In the genomic region with DNA sequence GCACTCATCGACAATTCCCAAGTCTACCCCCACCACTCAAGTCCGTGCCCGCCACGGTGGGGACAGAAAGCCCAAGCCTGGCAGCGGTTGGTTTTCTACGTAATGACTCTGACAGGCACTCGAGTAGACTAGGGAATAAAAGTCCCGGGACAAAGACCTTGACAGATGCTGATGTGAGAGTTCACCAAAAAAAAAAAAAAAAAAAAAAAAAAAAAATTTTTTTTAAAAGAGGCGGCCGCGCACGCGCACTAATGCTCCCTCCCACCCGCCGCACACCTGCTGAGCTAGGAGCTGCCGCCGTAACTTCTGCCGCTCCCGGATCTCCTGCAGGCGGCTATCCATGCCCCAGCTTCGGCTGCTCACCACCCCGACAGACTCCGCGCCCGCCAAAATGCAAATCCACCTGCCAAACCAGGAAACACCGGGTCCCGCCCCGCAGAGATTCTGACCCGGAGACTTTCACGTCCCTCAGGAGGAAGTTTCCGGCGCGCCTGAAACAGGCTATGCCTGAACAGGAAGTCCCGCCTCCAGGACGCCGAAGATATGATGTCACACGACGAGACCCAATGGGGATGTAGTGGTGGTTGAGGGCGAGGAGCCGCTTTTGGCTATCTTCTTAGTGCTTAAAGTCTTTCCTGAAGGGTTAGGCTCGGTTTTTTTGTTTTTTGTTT, we compare ENCODE assay signal across 8 mouse cellular contexts. TPM values are rescaled to one million over a fixed set of nuclear protein-coding genes. Genes with fewer than 3 reads are reported as not detected.
DNase-seq lines count a peak whose midpoint lies in the region; ATAC-seq and TF ChIP-seq lines count a peak whose summit lies in the region.

Gene Mettl14, minus strand, starts transcription at position 623 of the 671 bp plus-strand sequence.

- no peaks in the 10 kb centered on the region for H3K27me3 ChIP-seq in embryonic facial prominence, embryonic 15.5 days
- no peaks in the 10 kb centered on the region for H3K27me3 ChIP-seq in limb, embryonic 14.5 days (ENCODE audit: control insufficient read depth, insufficient read depth, low read length)
- H3K27me3 ChIP-seq in midbrain, postnatal 0 days (ENCODE audit: insufficient read depth, low read length), result no peaks in the 10 kb centered on the region

- under 1% methylated on average over 41 of the region's 41 CpGs for WGBS in bone marrow, adult 2 months
- WGBS in embryonic facial prominence, embryonic 15.5 days, result under 1% methylated on average over 41 of the region's 41 CpGs
- under 1% methylated on average over 41 of the region's 41 CpGs for WGBS in limb, embryonic 14.5 days
- whole genome bisulfite sequencing in midbrain, postnatal 0 days, result under 1% methylated on average over 41 of the region's 41 CpGs

- peaks cover 7% of the 10 kb centered on the region; the same call in 1 of the 2 replicates for H3K36me3 ChIP-seq in embryonic facial prominence, embryonic 15.5 days
- H3K36me3 ChIP-seq in limb, embryonic 14.5 days (ENCODE audit: control insufficient read depth, insufficient read depth, low read length), result peaks cover 9% of the 10 kb centered on the region
- H3K36me3 ChIP-seq in midbrain, postnatal 0 days (ENCODE audit: insufficient read depth, low read length), result 0 out of 2 replicates have a peak, but pooled peaks cover 3% of the 10 kb centered on the region

- H3K4me2 ChIP-seq in embryonic facial prominence, embryonic 15.5 days (replicated peaks), result peak within 1 kb of the TSS; percentile 72
- H3K4me2 ChIP-seq in limb, embryonic 14.5 days (replicated peaks; ENCODE audit: low read depth, low read length, severe bottlenecking), result peak within 1 kb of the TSS; percentile 75
- H3K4me2 ChIP-seq in midbrain, postnatal 0 days (ENCODE audit: low read depth, low read length, poor library complexity, severe bottlenecking), result peak within 1 kb of the TSS; percentile 59

- H3K9me3 ChIP-seq in embryonic facial prominence, embryonic 15.5 days (replicated peaks), result no peaks in the 10 kb centered on the region
- no peaks in the 10 kb centered on the region for H3K9me3 ChIP-seq in limb, embryonic 14.5 days (ENCODE audit: control insufficient read depth, low read length)
- H3K9me3 ChIP-seq in midbrain, postnatal 0 days (ENCODE audit: low read length), result no peaks in the 10 kb centered on the region

- TF ChIP-seq POLR2A in bone marrow, adult 2 months (IDR thresholded peaks at IDR 0.05; ENCODE audit: borderline replicate concordance, control insufficient read depth, low read depth, low read length), result no peak; the same call in 1 of the 2 replicates
- TF ChIP-seq POLR2A in limb, embryonic 14.5 days (IDR thresholded peaks at IDR 0.05; ENCODE audit: borderline replicate concordance, extremely low read depth, insufficient read depth, insufficient read length), result peak; percentile 34; the same call in 1 of the 2 replicates

- peak; percentile 96 for ATAC-seq in embryonic facial prominence, embryonic 15.5 days (ENCODE audit: insufficient number of reproducible peaks, low FRiP score, low TSS enrichment, low read depth)
- ATAC-seq in limb, embryonic 14.5 days (ENCODE audit: low FRiP score, low read depth), result peak; percentile 99
- peak; percentile 99 for ATAC-seq in midbrain, postnatal 0 days (ENCODE audit: low FRiP score)

- peak within 1 kb of the TSS; percentile 74 for H3K9ac ChIP-seq in embryonic facial prominence, embryonic 15.5 days
- H3K9ac ChIP-seq in limb, embryonic 14.5 days (ENCODE audit: low read depth, low read length, severe bottlenecking), result peak within 1 kb of the TSS; percentile 65
- H3K9ac ChIP-seq in midbrain, postnatal 0 days (replicated peaks; ENCODE audit: low read length, poor library complexity, severe bottlenecking), result peak within 1 kb of the TSS; percentile 48

- H3K4me3 ChIP-seq in bone marrow, adult 2 months (replicated peaks; ENCODE audit: control insufficient read depth, low read depth, low read length), result peak within 1 kb of the TSS; percentile 89
- H3K4me3 ChIP-seq in embryonic facial prominence, embryonic 15.5 days (replicated peaks), result peak within 1 kb of the TSS; percentile 69
- H3K4me3 ChIP-seq in limb, embryonic 14.5 days (replicated peaks; ENCODE audit: low read length), result peak within 1 kb of the TSS; percentile 77
- peak within 1 kb of the TSS; percentile 48 for H3K4me3 ChIP-seq in midbrain, postnatal 0 days (ENCODE audit: low read depth, low read length)

- H3K27ac ChIP-seq in bone marrow, adult 2 months (ENCODE audit: control insufficient read depth, insufficient read depth, low read depth, low read length, poor library complexity), result peak within 1 kb of the TSS; percentile 88
- peak within 1 kb of the TSS; percentile 85 for H3K27ac ChIP-seq in embryonic facial prominence, embryonic 15.5 days (replicated peaks)
- H3K27ac ChIP-seq in limb, embryonic 14.5 days (replicated peaks; ENCODE audit: low read depth, low read length), result peak within 1 kb of the TSS; percentile 79
- peak within 1 kb of the TSS; percentile 70 for H3K27ac ChIP-seq in midbrain, postnatal 0 days (ENCODE audit: low read depth, low read length)

- DNase-seq in 416B (ENCODE audit: low read depth), result peak; percentile 98
- peak; percentile 96 for DNase-seq in heart, adult 8-10 months (ENCODE audit: low spot score)
- DNase-seq in kidney, adult 9 months, result peak; percentile 98
- DNase-seq in limb, embryonic 14.5 days (ENCODE audit: low spot score), result peak; percentile 99
- DNase-seq in midbrain, postnatal 0 days (ENCODE audit: low spot score), result peak; percentile 99
- peak; percentile 87 to 95 for DNase-seq in spleen, postnatal 14 days (ENCODE audit: low spot score in 2 of 2)

- H3K4me1 ChIP-seq in bone marrow, adult 2 months (ENCODE audit: control insufficient read depth, insufficient read depth, low read length), result no peaks in the 10 kb centered on the region
- peaks cover 10% of the 10 kb centered on the region; the same call in 1 of the 2 replicates for H3K4me1 ChIP-seq in embryonic facial prominence, embryonic 15.5 days
- 0 out of 2 replicates have a peak, but pooled peaks cover 3% of the 10 kb centered on the region for H3K4me1 ChIP-seq in limb, embryonic 14.5 days (ENCODE audit: control insufficient read depth, insufficient read depth, low read length)
- H3K4me1 ChIP-seq in midbrain, postnatal 0 days (ENCODE audit: insufficient read depth, low read length), result peaks cover 6% of the 10 kb centered on the region; the same call in 1 of the 2 replicates

- TF ChIP-seq CTCF in bone marrow, adult 2 months (IDR thresholded peaks at IDR 0.05; ENCODE audit: control insufficient read depth, insufficient read depth, low read length), result no peak
- TF ChIP-seq CTCF in midbrain, postnatal 0 days (IDR thresholded peaks at IDR 0.05), result no peak

RNA-seq across cellular contexts. Expression of gene Mettl14, which starts in this region (rescaled TPM):
- 10.8 and 11.3 TPM in 2 replicates for polyA plus RNA-seq in bone marrow, adult 2 months (2011; ENCODE audit: insufficient read depth, insufficient read length, low replicate concordance, missing spikeins)
- 22.5 and 23.5 TPM in 2 replicates for polyA plus RNA-seq in embryonic facial prominence, embryonic 15.5 days (2015; fragmentation: Nextera tagmentation; extraction: Ambion mirVana)
- total RNA-seq in heart, adult 8-10 months (2022), result 10 to 100 TPM; 11.4 to 13.1 (median 12.1) TPM
- polyA plus RNA-seq in limb, embryonic 14.5 days (2012; rRNA removed), result 12.2 and 15.8 TPM in 2 replicates
- polyA plus RNA-seq in limb, embryonic 14.5 days (2014; fragmentation: Nextera tagmentation; extraction: Ambion mirVana), result 16.7 and 20.4 TPM in 2 replicates
- total RNA-seq in midbrain, postnatal 0 days (2014; rRNA removed), result 3.8 and 7.5 TPM in 2 replicates
- 14.1 and 14.4 TPM in 2 replicates for polyA plus RNA-seq in midbrain, postnatal 0 days (2015; fragmentation: Nextera tagmentation; extraction: Ambion mirVana)

Comparison
In these comparisons a context has a peak if more than half of its experiments do, and no peak if none do; other contexts are left out.
1. Peak in every context shown above with its lines: DNase-seq, ATAC-seq, H3K4me3 ChIP-seq and H3K27ac ChIP-seq.